Mouse (Mus musculus): ENCODE data around the gene Cab39l. TPM values are rescaled to one million over a fixed set of nuclear protein-coding genes. Genes with fewer than 3 reads are reported as not detected.

Gene Cab39l
- polyA plus RNA-seq, 1 experiment from 2014 or later, result 43.6 TPM

- no peak for ATAC-seq (ENCODE audit: low FRiP score, low TSS enrichment)
- Histone ChIP-seq H3K36me3 (ENCODE audit: insufficient read depth, low read length) (no peaks in the 10 kb centered on the region), H3K4me1 (ENCODE audit: insufficient read depth, low read length) (peaks cover 12% of the 10 kb centered on the region; the same call in 1 of the 2 replicates), H3K27me3 (ENCODE audit: insufficient read depth, low read length) (no peaks in the 10 kb centered on the region), H3K9me3 (ENCODE audit: low read length) (no peaks in the 10 kb centered on the region), H3K4me2 (replicated peaks; ENCODE audit: low read depth, low read length) (no peak overlapping the region), H3K9ac (replicated peaks; ENCODE audit: low read length) (no peak overlapping the region), H3K4me3 (ENCODE audit: low read length) (no peak overlapping the region), H3K27ac (ENCODE audit: low read length) (no peak overlapping the region)
- 92% methylated on average over 3 of the region's 3 CpGs for WGBS
These were observed 3.4 kb upstream of the Cab39l start for GRCm38 (mm10) chr14:59437398-59437797.

- Histone ChIP-seq H3K4me2 (replicated peaks; ENCODE audit: low read depth, low read length) (no peak overlapping the region), H3K36me3 (ENCODE audit: insufficient read depth, low read length) (no peaks in the 10 kb centered on the region), H3K4me1 (ENCODE audit: insufficient read depth, low read length) (peaks cover 12% of the 10 kb centered on the region; the same call in 1 of the 2 replicates), H3K4me3 (ENCODE audit: low read length) (no peak overlapping the region), H3K9me3 (ENCODE audit: low read length) (no peaks in the 10 kb centered on the region), H3K27me3 (ENCODE audit: insufficient read depth, low read length) (no peaks in the 10 kb centered on the region), H3K9ac (replicated peaks; ENCODE audit: low read length) (no peak overlapping the region), H3K27ac (ENCODE audit: low read length) (no peak overlapping the region)
- 87% methylated on average over 2 of the region's 2 CpGs for WGBS
- no peak for ATAC-seq (ENCODE audit: low FRiP score, low TSS enrichment)
These were observed 2.3 kb upstream of the Cab39l start for GRCm38 (mm10) chr14:59438505-59438904.

GRCm38 (mm10) chr14:59440039-59440438, 733 bp upstream of the Cab39l start:
- no peaks in the 10 kb centered on the region for H3K27me3 ChIP-seq (ENCODE audit: insufficient read depth, low read length)
- peaks cover 12% of the 10 kb centered on the region; the same call in 1 of the 2 replicates for H3K4me1 ChIP-seq (ENCODE audit: insufficient read depth, low read length)
- 0 out of 2 replicates have a peak overlapping the region, but pooled peaks have one; percentile 71 for H3K27ac ChIP-seq (ENCODE audit: low read length)
- peak overlapping the region; percentile 95 for H3K9ac ChIP-seq (replicated peaks; ENCODE audit: low read length)
- H3K36me3 ChIP-seq (ENCODE audit: insufficient read depth, low read length), result no peaks in the 10 kb centered on the region
- H3K9me3 ChIP-seq (ENCODE audit: low read length), result no peaks in the 10 kb centered on the region
- peak overlapping the region; percentile 85 for H3K4me2 ChIP-seq (replicated peaks; ENCODE audit: low read depth, low read length)
- peak overlapping the region; percentile 94 for H3K4me3 ChIP-seq (ENCODE audit: low read length)
- 17% methylated on average over 7 of the region's 7 CpGs for WGBS
- ATAC-seq (ENCODE audit: low FRiP score, low TSS enrichment), result no peak

GRCm38 (mm10) chr14:59441472-59441805, 667 bp downstream of the Cab39l start:
- Histone ChIP-seq H3K9ac (replicated peaks; ENCODE audit: low read length) (peak overlapping the region; percentile 95), H3K27ac (ENCODE audit: low read length) (peak overlapping the region; percentile 95)

GRCm38 (mm10) chr14:59445421-59445820, 4.6 kb downstream of the Cab39l start:
- no peak overlapping the region for H3K4me3 ChIP-seq (ENCODE audit: low read length)
- peaks cover 7% of the 10 kb centered on the region; the same call in 1 of the 2 replicates for H3K9me3 ChIP-seq (ENCODE audit: low read length)
- no peak overlapping the region for H3K4me2 ChIP-seq (replicated peaks; ENCODE audit: low read depth, low read length)
- 74% methylated on average over 1 of the region's 1 CpGs for WGBS
- ATAC-seq (ENCODE audit: low FRiP score, low TSS enrichment), result no peak
- no peaks in the 10 kb centered on the region for H3K36me3 ChIP-seq (ENCODE audit: insufficient read depth, low read length)
- H3K4me1 ChIP-seq (ENCODE audit: insufficient read depth, low read length), result peaks cover 3% of the 10 kb centered on the region; the same call in 1 of the 2 replicates
- H3K9ac ChIP-seq (replicated peaks; ENCODE audit: low read length), result no peak overlapping the region
- no peak overlapping the region for H3K27ac ChIP-seq (ENCODE audit: low read length)
- H3K27me3 ChIP-seq (ENCODE audit: insufficient read depth, low read length), result no peaks in the 10 kb centered on the region

More at GRCm38 (mm10) chr14:59441472-59441805, 667 bp downstream of the Cab39l start:
- peak overlapping the region; percentile 85 for H3K4me2 ChIP-seq (replicated peaks; ENCODE audit: low read depth, low read length)
- H3K27me3 ChIP-seq (ENCODE audit: insufficient read depth, low read length), result no peaks in the 10 kb centered on the region
- ATAC-seq (ENCODE audit: low FRiP score, low TSS enrichment), result 0 out of 2 replicates have a peak, but pooled peaks have one; percentile 1
- WGBS, result 8% methylated on average over 6 of the region's 6 CpGs
- no peaks in the 10 kb centered on the region for H3K9me3 ChIP-seq (ENCODE audit: low read length)
- H3K4me1 ChIP-seq (ENCODE audit: insufficient read depth, low read length), result peaks cover 12% of the 10 kb centered on the region; the same call in 1 of the 2 replicates
- no peaks in the 10 kb centered on the region for H3K36me3 ChIP-seq (ENCODE audit: insufficient read depth, low read length)
- H3K4me3 ChIP-seq (ENCODE audit: low read length), result peak overlapping the region; percentile 94

GRCm38 (mm10) chr14:59447981-59448380, 7.2 kb downstream of the Cab39l start:
- Histone ChIP-seq H3K9ac (replicated peaks; ENCODE audit: low read length) (no peak overlapping the region), H3K4me3 (ENCODE audit: low read length) (no peak overlapping the region), H3K4me1 (ENCODE audit: insufficient read depth, low read length) (no peaks in the 10 kb centered on the region), H3K27me3 (ENCODE audit: insufficient read depth, low read length) (no peaks in the 10 kb centered on the region), H3K9me3 (ENCODE audit: low read length) (peaks cover 7% of the 10 kb centered on the region; the same call in 1 of the 2 replicates), H3K36me3 (ENCODE audit: insufficient read depth, low read length) (no peaks in the 10 kb centered on the region), H3K27ac (ENCODE audit: low read length) (no peak overlapping the region), H3K4me2 (replicated peaks; ENCODE audit: low read depth, low read length) (no peak overlapping the region)
- ATAC-seq (ENCODE audit: low FRiP score, low TSS enrichment), result no peak

- no peak overlapping the region for H3K9ac ChIP-seq (replicated peaks; ENCODE audit: low read length)
- H3K4me1 ChIP-seq (ENCODE audit: insufficient read depth, low read length), result no peaks in the 10 kb centered on the region
- 0 out of 2 replicates have a peak, but pooled peaks cover 4% of the 10 kb centered on the region for H3K36me3 ChIP-seq (ENCODE audit: insufficient read depth, low read length)
- H3K4me3 ChIP-seq (ENCODE audit: low read length), result no peak overlapping the region
- ATAC-seq (ENCODE audit: low FRiP score, low TSS enrichment), result no peak
- no peaks in the 10 kb centered on the region for H3K27me3 ChIP-seq (ENCODE audit: insufficient read depth, low read length)
- 93% methylated on average over 2 of the region's 2 CpGs for WGBS
- H3K4me2 ChIP-seq (replicated peaks; ENCODE audit: low read depth, low read length), result no peak overlapping the region
- no peaks in the 10 kb centered on the region for H3K9me3 ChIP-seq (ENCODE audit: low read length)
- H3K27ac ChIP-seq (ENCODE audit: low read length), result no peak overlapping the region
These were observed 25.7 kb downstream of the Cab39l start for GRCm38 (mm10) chr14:59466503-59466902.

- no peak overlapping the region for H3K27ac ChIP-seq (ENCODE audit: low read length)
- no peak overlapping the region for H3K4me3 ChIP-seq (ENCODE audit: low read length)
- no peak overlapping the region for H3K9ac ChIP-seq (replicated peaks; ENCODE audit: low read length)
- no peaks in the 10 kb centered on the region for H3K36me3 ChIP-seq (ENCODE audit: insufficient read depth, low read length)
- 79% methylated on average over 1 of the region's 1 CpGs for WGBS
- no peak for ATAC-seq (ENCODE audit: low FRiP score, low TSS enrichment)
- H3K4me2 ChIP-seq (replicated peaks; ENCODE audit: low read depth, low read length), result no peak overlapping the region
- no peaks in the 10 kb centered on the region for H3K27me3 ChIP-seq (ENCODE audit: insufficient read depth, low read length)
- H3K9me3 ChIP-seq (ENCODE audit: low read length), result no peaks in the 10 kb centered on the region
- H3K4me1 ChIP-seq (ENCODE audit: insufficient read depth, low read length), result no peaks in the 10 kb centered on the region
These were observed 27.0 kb downstream of the Cab39l start for GRCm38 (mm10) chr14:59467798-59468197.

- Histone ChIP-seq H3K27ac (ENCODE audit: low read length) (no peak overlapping the region), H3K9ac (replicated peaks; ENCODE audit: low read length) (no peak overlapping the region), H3K27me3 (ENCODE audit: insufficient read depth, low read length) (no peaks in the 10 kb centered on the region), H3K4me3 (ENCODE audit: low read length) (no peak overlapping the region), H3K4me1 (ENCODE audit: insufficient read depth, low read length) (no peaks in the 10 kb centered on the region), H3K4me2 (replicated peaks; ENCODE audit: low read depth, low read length) (no peak overlapping the region), H3K9me3 (ENCODE audit: low read length) (no peaks in the 10 kb centered on the region), H3K36me3 (ENCODE audit: insufficient read depth, low read length) (no peaks in the 10 kb centered on the region)
- ATAC-seq (ENCODE audit: low FRiP score, low TSS enrichment), result no peak
- 86% methylated on average over 1 of the region's 1 CpGs for WGBS
These were observed 30.0 kb downstream of the Cab39l start for GRCm38 (mm10) chr14:59470781-59471180.

- WGBS, result 36% methylated on average over 6 of the region's 6 CpGs
- peaks cover 12% of the 10 kb centered on the region; the same call in 1 of the 2 replicates for H3K4me1 ChIP-seq (ENCODE audit: insufficient read depth, low read length)
- H3K27ac ChIP-seq (ENCODE audit: low read length), result peak overlapping the region; percentile 76; the same call in 1 of the 2 replicates
- peak overlapping the region; percentile 20; the same call in 1 of the 2 replicates for H3K4me2 ChIP-seq (replicated peaks; ENCODE audit: low read depth, low read length)
- H3K4me3 ChIP-seq (ENCODE audit: low read length), result no peak overlapping the region
- H3K9ac ChIP-seq (replicated peaks; ENCODE audit: low read length), result no peak overlapping the region
- no peaks in the 10 kb centered on the region for H3K9me3 ChIP-seq (ENCODE audit: low read length)
- no peaks in the 10 kb centered on the region for H3K27me3 ChIP-seq (ENCODE audit: insufficient read depth, low read length)
- no peaks in the 10 kb centered on the region for H3K36me3 ChIP-seq (ENCODE audit: insufficient read depth, low read length)
- peak; percentile 63; the same call in 1 of the 2 replicates for ATAC-seq (ENCODE audit: low FRiP score, low TSS enrichment)
These were observed 37.9 kb downstream of the Cab39l start for GRCm38 (mm10) chr14:59478699-59479098.
